Mouse (Mus musculus) midbrain, embryonic 14.5 days (tissue): ENCODE measurements around the gene Tnr. TPM values are rescaled to one million over a fixed set of nuclear protein-coding genes. Genes with fewer than 3 reads are reported as not detected.

Experiments
- ATAC-seq: fragments of 200-750 bp; cut with Nextera tagmentation; 2 replicates; pipeline ENCODE4 v1.8.0; 2017; ENCODE audit warnings: moderate number of reproducible peaks, moderate library complexity; ENCODE audit not compliant: low FRiP score, low TSS enrichment
- DNase-seq: peaks from one replicate; pipeline ENCODE4 v3.0.0-alpha.2; 2015
- H3K27ac ChIP-seq: fragments of 300-500 bp; sonication (generic); replicated peaks from 2 replicates; pipeline ENCODE4 v1.5.1; 2014; ENCODE audit warnings: mild to moderate bottlenecking, low read depth, low read length, moderate library complexity
- H3K27me3 ChIP-seq: fragments of 300-500 bp; sonication (generic); 2 replicates; pipeline ENCODE4 v1.6.1; 2014; ENCODE audit warnings: low read length, control low read depth, mixed read lengths; ENCODE audit not compliant: control insufficient read depth, insufficient read depth
- H3K36me3 ChIP-seq: fragments of 300-500 bp; sonication (generic); 2 replicates; pipeline ENCODE4 v1.6.1; 2014; ENCODE audit warnings: low read length, control low read depth; ENCODE audit not compliant: control insufficient read depth, insufficient read depth
- H3K4me1 ChIP-seq: fragments of 300-500 bp; sonication (generic); 2 replicates; pipeline ENCODE4 v1.6.1; 2014; ENCODE audit warnings: mild to moderate bottlenecking, antibody characterized with exemption, low read length, control low read depth; ENCODE audit not compliant: control insufficient read depth, insufficient read depth
- H3K4me2 ChIP-seq: fragments of 300-500 bp; sonication (generic); 2 replicates; pipeline ENCODE4 v1.6.1; 2014; ENCODE audit warnings: mild to moderate bottlenecking, low read length, moderate library complexity
- H3K4me3 ChIP-seq: fragments of 300-500 bp; sonication (generic); replicated peaks from 2 replicates; pipeline ENCODE4 v1.5.1; 2014; ENCODE audit warnings: low read depth, low read length
- H3K9ac ChIP-seq: fragments of 300-500 bp; sonication (generic); replicated peaks from 2 replicates; pipeline ENCODE4 v1.6.1; 2014; ENCODE audit warnings: mild to moderate bottlenecking, low read length, moderate library complexity
- H3K9me3 ChIP-seq: fragments of 300-500 bp; sonication (generic); 2 replicates; pipeline ENCODE4 v1.6.1; 2016; ENCODE audit warnings: low read length, control low read depth, mixed read lengths; ENCODE audit not compliant: control insufficient read depth
- WGBS: fragments of 180-500 bp; shearing (Covaris S2); extraction: QIAGEN DNeasy Blood & Tissue Kit; methylation state at CpG from one replicate; pipeline ENCODE4 v1.1.7; 2014; 5-methylcytosine and 5-hydroxymethylcytosine counted together
- polyA plus RNA-seq: library from polyadenylated mRNA; unstranded; fragments of >200 nt; fragmentation: Nextera tagmentation; extraction: Ambion mirVana; gene quantifications from 2 replicates; pipeline ENCODE4 v1.2.1, GENCODE M21; 2014

Tnr gene
- polyA plus RNA-seq, result 4.4 and 4.6 TPM in 2 replicates

DNA sequence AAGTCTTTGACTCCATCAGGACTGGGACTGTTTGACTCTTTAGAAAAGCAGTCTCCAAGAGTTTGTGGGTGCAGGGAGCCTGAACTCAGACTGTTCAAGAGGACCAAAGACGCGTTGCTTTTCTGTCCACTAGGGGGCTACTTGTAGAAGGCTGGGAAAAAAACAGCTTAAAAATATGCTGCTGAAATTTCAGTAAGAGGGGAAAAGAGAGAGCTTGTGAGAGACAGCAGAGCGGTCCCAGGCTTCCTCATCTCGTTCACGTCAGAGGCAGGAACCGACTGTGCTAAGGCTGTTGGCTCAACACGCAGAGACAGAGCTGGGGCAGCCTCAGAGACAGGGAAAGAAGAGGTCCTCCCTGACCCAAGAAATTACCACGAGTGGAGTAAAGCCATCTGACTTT is at the start of gene Tnr:
Gene Tnr (plus strand): TSS at position 192 of the 400 bp plus-strand sequence.
- H3K27me3 ChIP-seq, result no peaks in the 10 kb centered on the region; the same call in 1 of the 2 replicates
- H3K36me3 ChIP-seq, result no peaks in the 10 kb centered on the region
- DNase-seq (peak; percentile 93), ATAC-seq (peak; percentile 78; the same call in 1 of the 2 replicates)
- H3K27ac ChIP-seq, result peak within 1 kb of the TSS; percentile 61
- 0 out of 2 replicates have a peak, but pooled peaks cover 4% of the 10 kb centered on the region for H3K4me1 ChIP-seq
- peak within 1 kb of the TSS; percentile 40 for H3K4me3 ChIP-seq
- WGBS, result under 1% methylated on average over 8 of the region's 8 CpGs
- H3K4me2 ChIP-seq, result peak within 1 kb of the TSS; percentile 66
- H3K9ac ChIP-seq, result peak within 1 kb of the TSS; percentile 57
- no peaks in the 10 kb centered on the region for H3K9me3 ChIP-seq

GRCm38 (mm10) chr1:159489853-159490435 is 33.6 kb upstream of the Tnr start:
- H3K4me2 ChIP-seq, result no peak overlapping the region
- no peak overlapping the region for H3K9ac ChIP-seq
- no peak for ATAC-seq
- no peak overlapping the region for H3K4me3 ChIP-seq
- no peaks in the 10 kb centered on the region for H3K4me1 ChIP-seq
- H3K27me3 ChIP-seq, result no peaks in the 10 kb centered on the region
- H3K36me3 ChIP-seq, result no peaks in the 10 kb centered on the region
- H3K27ac ChIP-seq, result no peak overlapping the region
- no peak for DNase-seq
- WGBS, result 86% methylated on average over 4 of the region's 4 CpGs
- H3K9me3 ChIP-seq, result no peaks in the 10 kb centered on the region

DNA sequence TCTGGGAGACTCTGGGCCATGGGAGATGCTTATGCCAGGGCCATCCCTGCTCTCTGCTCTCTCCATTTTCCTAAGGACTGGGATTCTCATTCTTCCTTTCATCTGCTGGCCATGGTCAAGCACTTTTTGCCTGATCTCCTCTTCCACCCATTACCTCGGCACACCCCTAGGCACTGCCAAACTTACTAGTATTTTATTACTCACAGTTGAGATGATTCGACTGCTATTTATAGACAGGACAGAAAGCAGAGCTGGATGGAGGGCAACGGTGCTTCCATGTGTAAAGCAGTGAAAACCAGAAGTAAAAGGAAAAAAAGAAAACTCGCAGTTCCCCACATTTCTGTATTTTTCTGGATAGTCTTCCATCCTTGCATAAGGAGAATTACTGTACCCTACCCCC is 31.0 kb upstream of the Tnr start:
- Histone ChIP-seq H3K36me3 (no peaks in the 10 kb centered on the region), H3K4me3 (no peak overlapping the region), H3K27ac (no peak overlapping the region), H3K4me1 (no peaks in the 10 kb centered on the region), H3K9ac (no peak overlapping the region), H3K27me3 (no peaks in the 10 kb centered on the region), H3K9me3 (no peaks in the 10 kb centered on the region), H3K4me2 (no peak overlapping the region)
- ATAC-seq (no peak), DNase-seq (no peak)
- WGBS, result 91% methylated on average over 4 of the region's 4 CpGs

- no peak overlapping the region for H3K27ac ChIP-seq
- no peak overlapping the region for H3K4me3 ChIP-seq
- no peaks in the 10 kb centered on the region for H3K4me1 ChIP-seq
- ATAC-seq (peak; percentile 67; the same call in 1 of the 2 replicates), DNase-seq (peak; percentile 58)
- H3K27me3 ChIP-seq, result no peaks in the 10 kb centered on the region
- H3K9me3 ChIP-seq, result no peaks in the 10 kb centered on the region
- 61% methylated on average over 5 of the region's 5 CpGs for WGBS
- no peak overlapping the region for H3K4me2 ChIP-seq
- no peaks in the 10 kb centered on the region for H3K36me3 ChIP-seq
- H3K9ac ChIP-seq, result no peak overlapping the region
These were observed 29.7 kb upstream of the Tnr start for GRCm38 (mm10) chr1:159493720-159494499.

DNA sequence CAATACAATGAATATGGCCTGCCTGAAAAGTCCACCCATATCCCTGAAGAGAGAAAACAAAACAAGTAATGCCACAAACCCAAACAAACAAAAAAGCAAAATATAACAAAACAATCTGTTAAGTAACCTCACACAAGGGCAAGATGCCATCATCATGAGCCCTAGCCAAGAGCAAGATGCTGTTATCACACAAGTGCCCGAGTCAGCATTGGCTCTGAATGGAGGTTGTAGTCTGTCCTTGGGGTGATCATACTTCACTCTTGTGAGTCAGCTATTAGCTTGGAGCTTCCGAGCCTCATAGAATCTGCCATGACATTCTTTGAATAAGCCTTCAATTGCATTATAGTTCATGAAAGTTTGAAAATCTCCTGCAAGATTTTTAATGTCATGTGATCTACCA is 25.3 kb upstream of the Tnr start:
- 90% methylated on average over 2 of the region's 2 CpGs for WGBS
- no peak overlapping the region for H3K27ac ChIP-seq
- H3K9me3 ChIP-seq, result no peaks in the 10 kb centered on the region
- no peak overlapping the region for H3K4me3 ChIP-seq
- DNase-seq, result no peak
- H3K36me3 ChIP-seq, result no peaks in the 10 kb centered on the region
- no peak for ATAC-seq
- no peaks in the 10 kb centered on the region for H3K27me3 ChIP-seq
- H3K9ac ChIP-seq, result no peak overlapping the region
- no peak overlapping the region for H3K4me2 ChIP-seq
- no peaks in the 10 kb centered on the region for H3K4me1 ChIP-seq

GRCm38 (mm10) chr1:159499806-159500460 is 23.6 kb upstream of the Tnr start:
- no peaks in the 10 kb centered on the region for H3K4me1 ChIP-seq
- H3K4me2 ChIP-seq, result no peak overlapping the region
- ATAC-seq, result no peak
- H3K9me3 ChIP-seq, result no peaks in the 10 kb centered on the region
- no peaks in the 10 kb centered on the region for H3K27me3 ChIP-seq
- H3K9ac ChIP-seq, result no peak overlapping the region
- H3K36me3 ChIP-seq, result no peaks in the 10 kb centered on the region
- DNase-seq, result no peak
- H3K27ac ChIP-seq, result no peak overlapping the region
- no peak overlapping the region for H3K4me3 ChIP-seq
- 90% methylated on average over 4 of the region's 4 CpGs for WGBS

- H3K4me3 ChIP-seq, result no peak overlapping the region
- no peak overlapping the region for H3K4me2 ChIP-seq
- no peaks in the 10 kb centered on the region for H3K4me1 ChIP-seq
- H3K36me3 ChIP-seq, result no peaks in the 10 kb centered on the region
- no peak overlapping the region for H3K9ac ChIP-seq
- WGBS, result 83% methylated on average over 4 of the region's 4 CpGs
- H3K9me3 ChIP-seq, result no peaks in the 10 kb centered on the region
- H3K27ac ChIP-seq, result no peak overlapping the region
- no peaks in the 10 kb centered on the region for H3K27me3 ChIP-seq
- ATAC-seq (no peak), DNase-seq (no peak)
These were observed 21.7 kb upstream of the Tnr start for GRCm38 (mm10) chr1:159501911-159502310.

- Histone ChIP-seq H3K27me3 (no peaks in the 10 kb centered on the region), H3K4me1 (no peaks in the 10 kb centered on the region), H3K9me3 (no peaks in the 10 kb centered on the region), H3K4me2 (no peak overlapping the region), H3K36me3 (no peaks in the 10 kb centered on the region), H3K9ac (no peak overlapping the region), H3K27ac (no peak overlapping the region), H3K4me3 (no peak overlapping the region)
- ATAC-seq, result no peak
- 78% methylated on average over 3 of the region's 3 CpGs for WGBS
- DNase-seq, result no peak
These were observed 12.9 kb upstream of the Tnr start for GRCm38 (mm10) chr1:159510667-159511066.
